Mouse (Mus musculus) embryonic facial prominence, embryonic 11.5 days (tissue): Measurements from ENCODE around the gene Elmo2. TPM values are rescaled to one million over a fixed set of nuclear protein-coding genes. Genes with fewer than 3 reads are reported as not detected.
A peak's percentile ranks its signal among the peaks of the same experiment; 100 is the strongest.

Experiments used
- ATAC-seq: fragments of 200-750 bp; cut with Nextera tagmentation; replicated peaks from 2 replicates; pipeline ENCODE4 v1.8.0; 2017; ENCODE audit warnings: low read depth; ENCODE audit not compliant: insufficient number of reproducible peaks, low FRiP score, low TSS enrichment
- DNase-seq: peaks from one replicate; pipeline ENCODE4 v3.0.0-alpha.2; 2015; ENCODE audit warnings: low spot score
- H3K27ac ChIP-seq: fragments of 300-500 bp; sonication (generic); replicated peaks from 2 replicates; pipeline ENCODE4 v1.5.1; 2014; ENCODE audit warnings: mild to moderate bottlenecking, low read depth, low read length, control low read depth
- H3K27me3 ChIP-seq: fragments of 300-500 bp; sonication (generic); 2 replicates; pipeline ENCODE4 v1.6.1; 2014; ENCODE audit warnings: mild to moderate bottlenecking, low read length, moderate library complexity, mixed read lengths; ENCODE audit not compliant: control insufficient read depth, insufficient read depth
- H3K36me3 ChIP-seq: fragments of 300-500 bp; sonication (generic); replicated peaks from 2 replicates; pipeline ENCODE4 v1.6.1; 2014; ENCODE audit warnings: low read depth, mild to moderate bottlenecking, low read length, moderate library complexity, mixed read lengths; ENCODE audit not compliant: control insufficient read depth, insufficient read depth
- H3K4me1 ChIP-seq: fragments of 300-500 bp; sonication (generic); 2 replicates; pipeline ENCODE4 v1.6.1; 2014; ENCODE audit warnings: low read length, mixed read lengths; ENCODE audit not compliant: control insufficient read depth, insufficient read depth
- H3K4me2 ChIP-seq: fragments of 300-500 bp; sonication (generic); 2 replicates; pipeline ENCODE4 v1.6.1; 2014; ENCODE audit warnings: low read depth, mild to moderate bottlenecking, control low read depth, low read length, moderate library complexity
- H3K4me3 ChIP-seq: fragments of 300-500 bp; sonication (generic); 2 replicates; pipeline ENCODE4 v1.5.1; 2014; ENCODE audit warnings: low read depth, low read length, control low read depth
- H3K9ac ChIP-seq: fragments of 300-500 bp; sonication (generic); replicated peaks from 2 replicates; pipeline ENCODE4 v1.6.1; 2014; ENCODE audit warnings: mild to moderate bottlenecking, control low read depth, low read length
- H3K9me3 ChIP-seq: fragments of 300-500 bp; sonication (generic); replicated peaks from 2 replicates; pipeline ENCODE4 v1.6.1; 2016; ENCODE audit warnings: mild to moderate bottlenecking, low read length, inconsistent platforms, mixed read lengths; ENCODE audit not compliant: control insufficient read depth
- WGBS: fragments of 180-500 bp; shearing (Covaris S2); extraction: QIAGEN DNeasy Blood & Tissue Kit; methylation state at CpG from one replicate; pipeline ENCODE4 v1.1.7; 2014; 5-methylcytosine and 5-hydroxymethylcytosine counted together
- polyA plus RNA-seq: library from polyadenylated mRNA; unstranded; fragments of >200 nt; fragmentation: Nextera tagmentation; extraction: Ambion mirVana; gene quantifications from 2 replicates; pipeline ENCODE4 v1.2.1, GENCODE M21; 2014

The Elmo2 gene
- polyA plus RNA-seq, 1 experiment from 2014 or later, result 85.9 TPM

DNA sequence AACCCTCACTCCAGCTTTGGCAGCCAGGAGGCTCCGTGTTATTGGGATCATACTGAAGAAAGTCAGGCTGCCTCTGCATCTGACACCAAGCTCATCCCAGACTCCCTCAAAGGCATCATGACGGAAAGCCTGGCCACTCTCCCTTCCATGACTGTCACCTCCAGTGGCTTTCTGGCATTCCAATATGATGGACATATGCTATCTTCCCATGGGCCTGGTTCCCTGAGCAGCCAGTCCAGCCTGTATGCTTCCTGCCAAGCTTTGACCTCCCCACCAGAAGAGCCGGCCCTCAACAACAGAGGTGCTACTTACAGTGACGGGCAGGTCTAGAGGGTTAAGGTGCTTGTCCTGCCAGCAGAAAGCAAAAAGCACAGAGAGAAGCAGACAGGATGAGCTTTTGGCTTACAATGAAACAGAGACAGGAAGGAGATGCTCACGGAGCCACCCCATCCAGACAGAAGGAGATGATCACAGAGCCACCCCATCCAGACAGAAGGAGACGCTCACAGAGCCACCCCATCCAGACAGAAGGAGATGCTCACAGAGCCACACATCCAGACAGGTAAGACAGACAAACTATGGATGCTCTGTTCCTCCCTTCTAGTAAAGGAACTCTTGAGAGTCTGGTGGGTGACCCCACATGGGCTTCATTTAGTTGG lies 22.8 kb downstream of the Elmo2 start:
- ATAC-seq (no peak), DNase-seq (no peak)
- Histone ChIP-seq H3K36me3 (peaks cover 11% of the 10 kb centered on the region), H3K4me2 (no peak overlapping the region), H3K4me1 (no peaks in the 10 kb centered on the region), H3K9ac (no peak overlapping the region), H3K4me3 (no peak overlapping the region), H3K27me3 (no peaks in the 10 kb centered on the region), H3K27ac (no peak overlapping the region), H3K9me3 (no peaks in the 10 kb centered on the region)
- WGBS, result 88% methylated on average over 6 of the region's 6 CpGs

- ATAC-seq (no peak), DNase-seq (no peak)
- peaks cover 15% of the 10 kb centered on the region for H3K36me3 ChIP-seq
- no peaks in the 10 kb centered on the region for H3K9me3 ChIP-seq
- H3K9ac ChIP-seq, result no peak overlapping the region
- no peaks in the 10 kb centered on the region for H3K27me3 ChIP-seq
- no peak overlapping the region for H3K4me2 ChIP-seq
- no peak overlapping the region for H3K4me3 ChIP-seq
- H3K27ac ChIP-seq, result no peak overlapping the region
- WGBS, result 63% methylated on average over 3 of the region's 3 CpGs
- H3K4me1 ChIP-seq, result no peaks in the 10 kb centered on the region
These were observed 24.9 kb downstream of the Elmo2 start for GRCm38 (mm10) chr2:165301409-165301808.

GRCm38 (mm10) chr2:165300885-165301284 lies 25.4 kb downstream of the Elmo2 start:
- WGBS, result 81% methylated on average over 6 of the region's 6 CpGs
- H3K27ac ChIP-seq, result no peak overlapping the region
- ATAC-seq (no peak), DNase-seq (no peak)
- H3K4me1 ChIP-seq, result no peaks in the 10 kb centered on the region
- H3K27me3 ChIP-seq, result no peaks in the 10 kb centered on the region
- H3K4me3 ChIP-seq, result no peak overlapping the region
- no peak overlapping the region for H3K9ac ChIP-seq
- H3K4me2 ChIP-seq, result no peak overlapping the region
- H3K36me3 ChIP-seq, result peaks cover 19% of the 10 kb centered on the region
- no peaks in the 10 kb centered on the region for H3K9me3 ChIP-seq

DNA sequence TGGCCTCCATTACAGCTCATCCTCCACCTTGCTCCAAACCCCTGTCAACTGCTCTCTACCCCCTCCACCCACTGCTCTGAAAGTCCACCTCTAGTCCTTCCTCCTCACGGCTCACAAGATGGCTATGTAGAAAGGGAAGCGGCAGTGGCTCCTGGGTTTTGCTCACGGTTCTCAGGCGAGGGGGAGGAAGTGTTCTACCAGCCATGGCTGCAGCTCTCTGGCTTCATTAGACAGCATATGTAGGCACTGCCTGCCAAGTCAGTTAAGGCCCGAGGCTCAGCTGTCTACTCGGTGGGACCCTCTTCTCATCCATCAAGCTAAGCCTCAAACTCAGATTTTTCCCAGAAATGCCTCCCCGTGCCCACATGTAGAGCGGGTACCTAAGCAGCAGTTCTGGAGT lies 25.9 kb downstream of the Elmo2 start:
- Histone ChIP-seq H3K27me3 (no peaks in the 10 kb centered on the region), H3K4me2 (no peak overlapping the region), H3K4me3 (no peak overlapping the region), H3K9ac (no peak overlapping the region), H3K27ac (no peak overlapping the region), H3K4me1 (no peaks in the 10 kb centered on the region), H3K9me3 (no peaks in the 10 kb centered on the region), H3K36me3 (peaks cover 19% of the 10 kb centered on the region)
- no peak for ATAC-seq
- no peak for DNase-seq
- WGBS, result 81% methylated on average over 8 of the region's 8 CpGs

DNA sequence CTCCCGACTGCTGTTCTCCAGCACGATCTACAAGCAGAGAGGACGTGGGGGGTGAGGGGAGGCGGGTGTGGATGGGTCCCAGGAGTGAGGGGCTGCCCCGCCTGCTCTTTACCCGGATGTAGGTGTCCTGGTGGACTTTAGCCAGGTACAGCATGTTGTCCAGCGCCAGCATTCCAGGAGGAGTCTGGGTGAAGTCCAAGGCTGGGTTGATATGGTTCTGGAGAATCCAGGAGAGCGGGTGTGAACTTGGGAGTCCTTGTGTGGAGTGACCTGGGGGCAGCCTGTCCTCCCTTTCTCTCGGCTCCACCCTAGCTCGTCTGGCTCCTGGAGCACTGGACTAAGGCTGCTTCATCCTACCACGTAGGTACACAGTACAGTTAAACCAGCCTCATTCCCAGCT lies 28.9 kb downstream of the Elmo2 start:
- no peak for DNase-seq
- WGBS, result 92% methylated on average over 11 of the region's 11 CpGs
- Histone ChIP-seq H3K9ac (no peak overlapping the region), H3K9me3 (no peaks in the 10 kb centered on the region), H3K4me2 (no peak overlapping the region), H3K4me1 (no peaks in the 10 kb centered on the region), H3K4me3 (no peak overlapping the region), H3K36me3 (peaks cover 11% of the 10 kb centered on the region), H3K27me3 (no peaks in the 10 kb centered on the region), H3K27ac (no peak overlapping the region)
- no peak for ATAC-seq

DNA sequence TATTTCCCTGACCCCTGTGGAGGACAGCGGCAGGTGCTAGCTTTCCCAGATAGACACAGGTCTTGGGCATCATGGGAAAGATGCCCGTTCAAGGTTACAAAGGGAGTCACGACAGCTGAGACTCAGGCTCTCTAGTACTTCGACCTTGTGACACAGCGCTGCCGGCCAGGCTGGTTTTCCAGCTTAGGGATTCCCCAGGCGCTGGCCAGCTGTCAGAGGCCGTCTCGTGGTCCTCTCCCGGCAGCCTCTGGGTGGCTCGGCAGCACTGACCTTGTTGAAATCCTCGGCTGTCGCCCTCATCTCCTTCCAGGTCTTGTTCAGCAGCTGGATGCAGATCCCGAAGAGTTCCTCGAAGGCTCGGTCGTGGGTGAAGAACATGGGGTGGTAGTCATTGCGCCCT lies 29.7 kb downstream of the Elmo2 start:
- DNase-seq (no peak), ATAC-seq (no peak)
- Histone ChIP-seq H3K9ac (no peak overlapping the region), H3K36me3 (peaks cover 10% of the 10 kb centered on the region), H3K27ac (no peak overlapping the region), H3K4me2 (no peak overlapping the region), H3K27me3 (no peaks in the 10 kb centered on the region), H3K4me1 (no peaks in the 10 kb centered on the region), H3K9me3 (no peaks in the 10 kb centered on the region), H3K4me3 (no peak overlapping the region)
- WGBS, result 89% methylated on average over 18 of the region's 18 CpGs

- DNase-seq, result no peak
- peaks cover 3% of the 10 kb centered on the region for H3K4me1 ChIP-seq
- H3K4me2 ChIP-seq, result peak overlapping the region; percentile 91
- no peak for ATAC-seq
- peaks cover 3% of the 10 kb centered on the region; the same call in 1 of the 2 replicates for H3K36me3 ChIP-seq
- H3K27ac ChIP-seq, result no peak overlapping the region
- H3K9ac ChIP-seq, result peak overlapping the region; percentile 47
- WGBS, result 69% methylated on average over 18 of the region's 18 CpGs
- peak overlapping the region; percentile 48 for H3K4me3 ChIP-seq
- H3K27me3 ChIP-seq, result no peaks in the 10 kb centered on the region
- no peaks in the 10 kb centered on the region for H3K9me3 ChIP-seq
These were observed 37.8 kb downstream of the Elmo2 start for GRCm38 (mm10) chr2:165288315-165289031.

GRCm38 (mm10) chr2:165287202-165287984 lies 38.9 kb downstream of the Elmo2 start, which contains the start of gene Slc35c2:
Slc35c2 (minus strand) TSS chr2:165287869.
- Histone ChIP-seq H3K4me2 (peak within 1 kb of the TSS; percentile 91), H3K27me3 (no peaks in the 10 kb centered on the region), H3K9me3 (no peaks in the 10 kb centered on the region), H3K27ac (no peak within 1 kb of the TSS), H3K4me1 (peaks cover 3% of the 10 kb centered on the region), H3K9ac (peak within 1 kb of the TSS; percentile 47), H3K4me3 (peak within 1 kb of the TSS; percentile 48), H3K36me3 (peaks cover 3% of the 10 kb centered on the region; the same call in 1 of the 2 replicates)
- ATAC-seq (peak; percentile 93), DNase-seq (peak; percentile 97)
- under 1% methylated on average over 49 of the region's 49 CpGs for WGBS
